Mouse (Mus musculus) gastrocnemius, adult 8-10 months (tissue): ENCODE data around the gene Cd79b. TPM values are rescaled to one million over a fixed set of nuclear protein-coding genes. Genes with fewer than 3 reads are reported as not detected.

Experiments
- DNase-seq, 2 experiments: peaks; one replicate each; pipeline ENCODE4 v3.0.0; 2022; ENCODE audit warnings: low spot score in 2 of 2
- total RNA-seq, 4 experiments: library from RNA; stranded (reverse); gene quantifications; 2 replicates each; pipeline ENCODE4 v1.2.4; 2022

Gene Cd79b
- total RNA-seq, 4 experiments from 2014 or later, result 0.24 to 0.58 (median 0.25) TPM; not detected in 1

- no peak for DNase-seq
Measured at GRCm38 (mm10) chr11:106318406-106319366, 4.1 kb upstream of the Cd79b start.

DNA sequence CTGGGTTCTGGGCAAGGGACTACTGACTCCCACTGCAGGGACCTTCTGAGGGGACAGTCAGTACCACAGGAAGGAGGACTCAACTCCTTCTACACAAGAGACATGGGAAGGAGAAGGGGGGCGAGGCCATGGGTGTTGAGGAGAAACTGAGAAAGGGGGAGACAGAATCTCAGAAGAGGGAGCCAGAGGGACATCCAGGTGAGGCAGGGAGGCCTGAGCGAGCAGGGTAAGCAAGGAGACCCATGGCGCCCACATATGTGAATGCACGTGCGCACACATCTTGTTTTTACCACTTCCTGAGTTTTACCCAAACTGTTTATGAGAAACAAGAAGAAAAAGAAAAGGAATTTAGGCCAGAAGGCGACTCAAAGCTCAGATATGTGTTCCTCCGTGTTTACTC, 3.2 kb upstream of the Cd79b start:
- DNase-seq, result no peak

DNA sequence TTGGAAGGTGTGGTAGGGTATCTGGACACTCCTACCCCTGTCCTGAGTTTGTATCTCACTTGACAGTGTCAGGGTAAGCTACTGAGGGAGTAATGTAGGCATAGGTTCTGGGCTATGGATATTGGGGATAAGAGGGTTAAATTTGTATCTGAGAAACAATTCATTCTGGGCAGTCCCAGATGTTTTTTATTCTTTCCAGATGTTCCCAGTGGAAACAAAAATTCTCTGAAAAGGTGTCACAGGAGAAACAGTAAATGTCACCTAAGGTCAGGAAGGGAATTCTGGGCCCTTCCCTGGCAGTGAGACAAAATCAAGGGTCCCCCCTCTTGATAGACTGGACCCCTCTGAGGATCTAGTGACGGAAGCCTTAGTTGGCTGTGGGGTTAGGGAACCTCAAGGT, 1.9 kb upstream of the Cd79b start:
- DNase-seq, result no peak

DNA sequence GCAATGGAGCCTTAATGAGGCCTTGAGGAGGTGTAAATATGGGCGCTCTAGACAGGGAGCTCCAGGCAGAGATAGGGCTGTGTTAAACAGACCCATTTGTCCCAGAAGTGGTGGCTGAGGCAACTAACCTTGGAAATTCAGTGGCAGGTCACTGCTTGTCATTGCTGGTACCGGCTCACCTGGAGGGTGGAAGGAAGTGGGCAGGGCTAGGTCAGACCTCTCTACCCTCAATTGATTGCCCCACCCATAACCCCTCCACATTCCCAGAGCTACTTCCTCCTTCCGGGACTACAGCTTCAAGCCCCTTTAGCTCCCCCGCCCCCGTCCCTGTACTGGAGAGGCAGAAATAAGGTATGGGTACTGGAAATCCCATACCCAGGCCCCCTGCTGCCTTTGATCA, 1.0 kb downstream of the Cd79b start:
- DNase-seq, result no peak

DNA sequence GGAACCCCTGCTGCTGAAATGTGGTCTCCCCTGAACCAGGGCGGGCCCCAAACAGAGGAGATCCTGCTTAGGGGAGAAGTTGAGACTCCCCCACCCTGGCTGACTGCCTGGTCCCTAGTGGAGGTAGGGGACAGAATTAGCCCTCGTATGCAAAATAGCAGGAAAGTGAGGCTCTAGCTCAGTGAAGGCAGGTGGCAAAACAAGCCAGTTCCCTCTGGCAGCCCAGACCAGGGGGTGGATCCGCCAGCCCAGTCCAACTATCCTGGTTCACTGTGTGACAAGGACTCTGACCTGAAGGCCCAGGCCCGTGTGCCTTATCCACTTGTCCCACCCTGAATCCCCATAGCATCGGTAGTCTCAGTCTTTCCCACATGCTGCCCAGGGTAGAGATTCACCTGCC, 4.4 kb downstream of the Cd79b start:
- DNase-seq, result no peak

DNA sequence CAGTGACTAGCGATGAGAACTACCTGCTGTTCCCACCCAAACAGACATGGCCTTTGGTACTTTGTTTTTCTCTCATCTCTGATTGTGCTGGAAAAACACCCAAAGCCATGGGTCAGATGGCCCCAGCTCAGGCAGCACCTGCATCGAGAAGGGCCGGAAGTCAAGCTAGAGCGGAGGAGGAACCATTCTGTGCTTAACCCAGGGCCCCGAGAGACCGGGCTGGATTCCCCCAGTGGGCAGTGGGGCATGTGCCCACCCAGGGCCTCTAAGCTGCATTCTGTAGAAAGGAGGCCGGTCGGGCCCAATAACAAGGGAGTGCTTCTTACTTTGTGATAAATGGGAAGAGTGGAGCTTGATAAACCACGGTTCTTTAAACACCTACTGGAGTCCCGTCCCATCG, 6.4 kb downstream of the Cd79b start:
- DNase-seq, result no peak

- DNase-seq, result no peak
Measured at GRCm38 (mm10) chr11:106307432-106307831, 7.1 kb downstream of the Cd79b start.

GRCm38 (mm10) chr11:106306758-106307157, 7.8 kb downstream of the Cd79b start:
- no peak for DNase-seq

DNA sequence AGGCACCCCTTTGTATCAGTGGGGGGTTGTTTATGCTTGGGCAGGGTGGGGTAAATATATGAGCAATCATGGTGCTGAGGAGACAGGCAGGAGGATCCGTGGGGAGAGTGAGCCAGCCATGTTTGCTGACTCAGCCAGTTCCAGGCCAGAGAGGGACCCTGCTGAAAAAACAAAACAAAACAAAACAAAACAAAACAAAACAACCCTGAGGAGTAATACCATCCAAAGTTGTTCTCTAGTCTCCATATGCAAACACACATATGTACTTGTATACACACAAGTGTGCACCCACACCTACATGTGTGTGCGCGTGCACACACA, 8.5 kb downstream of the Cd79b start:
- DNase-seq, result no peak

- DNase-seq, result no peak
Measured at GRCm38 (mm10) chr11:106305348-106306064, 9.1 kb downstream of the Cd79b start.

DNA sequence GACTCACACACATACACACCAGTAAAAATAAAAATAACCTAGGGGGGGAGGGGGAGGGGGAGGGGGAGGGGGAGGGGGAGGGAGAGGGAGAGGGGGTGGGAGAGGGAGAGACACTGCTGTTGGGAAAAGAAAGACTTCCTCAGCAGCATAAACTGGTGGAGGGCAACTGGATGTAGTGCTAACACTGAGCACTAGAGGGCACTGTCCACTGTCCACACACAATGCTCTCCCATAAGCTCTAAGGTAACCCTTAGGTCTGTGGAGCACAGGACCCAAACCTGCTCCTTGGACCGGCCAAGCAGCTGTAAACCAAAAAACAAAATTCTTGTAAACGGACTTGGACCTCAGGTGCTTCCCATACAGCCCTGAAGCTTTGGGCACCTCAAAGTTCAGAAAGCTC, 11.9 kb downstream of the Cd79b start:
- DNase-seq, result no peak

DNA sequence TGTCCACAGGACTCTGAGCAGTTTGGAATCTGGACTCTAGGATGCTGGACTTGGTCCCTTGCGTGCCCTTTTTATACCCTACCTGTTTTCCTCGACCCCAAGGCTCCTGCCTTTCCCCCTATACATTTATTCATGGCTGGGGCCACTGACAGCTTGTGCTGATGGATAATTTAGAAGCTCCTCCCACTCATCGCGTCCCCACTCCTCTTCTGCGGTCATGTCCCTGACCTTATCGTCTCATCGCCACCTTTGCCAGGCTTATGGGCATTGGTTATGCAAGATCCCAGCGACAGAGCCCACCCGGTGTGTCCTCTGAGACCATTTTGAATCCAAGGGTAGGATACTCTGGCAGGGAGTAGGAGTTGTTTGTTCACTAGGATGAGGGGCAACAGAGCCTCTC, 12.8 kb downstream of the Cd79b start, which contains the start of gene Gh:
Gene Gh, minus strand, starts transcription at position 101 of the 400 bp plus-strand sequence.
- no peak for DNase-seq

GRCm38 (mm10) chr11:106291861-106292260, 22.7 kb downstream of the Cd79b start:
- DNase-seq, result no peak

DNA sequence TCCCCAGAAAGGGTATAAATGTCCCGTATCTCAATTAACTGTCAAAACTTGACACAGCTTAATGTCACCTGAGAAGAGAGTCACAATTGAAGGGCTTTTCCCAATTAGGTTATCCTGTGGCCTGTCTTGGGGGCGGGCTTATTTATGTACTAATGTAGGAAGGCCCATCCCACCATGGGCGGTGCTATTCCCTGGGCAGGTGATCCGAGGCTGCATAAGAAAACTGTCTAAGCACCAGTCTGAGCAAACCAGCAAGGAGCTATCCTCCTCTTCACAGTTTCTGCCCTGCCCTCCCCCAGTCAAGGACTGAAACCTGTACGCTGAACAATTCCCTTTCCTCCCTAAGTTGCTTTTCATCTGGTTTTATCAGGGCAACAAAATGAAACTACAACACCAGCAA, 24.2 kb downstream of the Cd79b start:
- DNase-seq, result no peak

DNA sequence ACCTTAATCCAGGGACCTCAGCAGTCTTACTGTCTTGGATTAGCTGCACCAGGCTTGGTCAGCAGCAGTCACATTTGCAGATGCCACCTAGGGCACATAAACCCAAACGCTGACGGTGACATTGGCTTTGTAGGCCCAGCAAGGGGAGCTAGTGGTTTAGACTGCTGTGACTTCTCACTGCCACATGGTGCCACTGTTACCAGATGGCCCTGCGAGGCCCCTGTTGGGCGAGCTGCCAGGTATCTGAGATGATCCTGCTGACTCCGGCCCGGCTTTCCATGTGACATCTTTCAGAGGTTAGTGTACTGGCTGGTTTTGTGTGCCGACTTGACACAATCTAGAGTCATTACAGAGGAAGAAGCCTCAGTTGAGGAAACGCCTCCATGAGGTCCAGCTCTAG, 25.2 kb downstream of the Cd79b start:
- peak in 1 of 2 experiments; percentile 71 for DNase-seq

DNA sequence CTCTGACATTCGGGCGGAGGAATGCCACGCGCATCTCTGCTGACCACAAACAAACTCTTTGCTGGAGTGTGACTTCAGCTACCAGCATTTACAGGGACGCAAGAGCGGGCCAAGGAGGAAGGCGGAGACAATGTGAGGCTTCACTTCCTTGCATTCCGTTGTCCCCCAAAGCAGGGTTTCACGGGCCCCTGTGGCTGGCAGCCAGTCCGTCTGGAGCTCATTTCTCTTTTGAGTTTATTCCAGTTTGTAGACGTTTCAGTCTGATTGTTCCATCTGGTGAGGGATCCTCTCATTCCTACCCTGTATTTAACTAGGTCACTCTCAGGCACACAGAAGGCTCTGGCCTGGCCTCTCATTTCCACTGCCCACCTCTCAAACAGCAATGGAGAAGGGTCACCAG, 27.6 kb downstream of the Cd79b start:
- DNase-seq, result no peak

- DNase-seq, result no peak
Measured at GRCm38 (mm10) chr11:106286206-106286605, 28.4 kb downstream of the Cd79b start.

GRCm38 (mm10) chr11:106284126-106284525, 30.4 kb downstream of the Cd79b start:
- DNase-seq, result no peak

GRCm38 (mm10) chr11:106283371-106283770, 31.2 kb downstream of the Cd79b start:
- no peak for DNase-seq

- no peak for DNase-seq
Measured at GRCm38 (mm10) chr11:106282452-106282851, 32.1 kb downstream of the Cd79b start.

- peak; percentile 85 to 89 for DNase-seq
Measured at GRCm38 (mm10) chr11:106276454-106276853, 38.1 kb downstream of the Cd79b start, which contains the start of gene Tcam1. Gene Tcam1, plus strand, starts transcription at chr11:106276672.

DNA sequence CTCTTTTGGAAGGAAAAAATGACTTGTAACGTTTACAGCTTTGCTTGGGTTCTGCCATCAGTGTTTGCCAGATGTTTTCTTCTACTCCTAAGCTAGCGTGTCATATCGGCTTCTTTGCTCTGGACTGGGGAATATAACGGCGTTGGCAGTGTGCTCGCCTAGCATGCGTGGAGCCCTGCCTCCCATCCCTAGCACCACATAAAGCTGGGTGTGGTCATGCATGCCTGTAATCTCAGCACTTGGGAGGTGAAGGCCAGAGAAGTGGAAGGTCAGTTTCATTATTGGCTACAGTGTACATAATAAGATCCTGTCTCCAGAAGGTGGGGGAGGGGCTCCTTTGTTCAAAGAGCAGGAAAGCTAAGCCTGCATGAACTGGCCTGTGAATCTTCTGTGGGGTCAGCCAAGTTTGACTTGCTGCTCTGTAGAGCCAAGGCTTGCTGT, 39.6 kb downstream of the Cd79b start:
- DNase-seq, result no peak
